Mouse (Mus musculus): ENCODE data around the gene Hexim2.

Hexim2 gene

GRCm38 (mm10) chr11:103142441-103143182 lies 10.4 kb downstream of the Hexim2 start:
- DNase-seq = peak; percentile 87

GRCm38 (mm10) chr11:103144309-103145285 lies 12.4 kb downstream of the Hexim2 start:
- DNase-seq = no peak

GRCm38 (mm10) chr11:103146386-103146785 lies 14.2 kb downstream of the Hexim2 start:
- DNase-seq = no peak

- no peak for DNase-seq
Measured at GRCm38 (mm10) chr11:103147766-103148165, 15.5 kb downstream of the Hexim2 start.

- no peak for DNase-seq
Measured at GRCm38 (mm10) chr11:103149771-103150170, 17.5 kb downstream of the Hexim2 start.

GRCm38 (mm10) chr11:103158621-103159478 lies 26.6 kb downstream of the Hexim2 start:
- DNase-seq = peak; percentile 96

- no peak for DNase-seq
Measured at GRCm38 (mm10) chr11:103160738-103161137, 28.5 kb downstream of the Hexim2 start.

- no peak for DNase-seq
Measured at GRCm38 (mm10) chr11:103161449-103161848, 29.2 kb downstream of the Hexim2 start.

- DNase-seq = no peak
Measured at GRCm38 (mm10) chr11:103162132-103162531, 29.9 kb downstream of the Hexim2 start.

- DNase-seq = no peak
Measured at GRCm38 (mm10) chr11:103164391-103164790, 32.2 kb downstream of the Hexim2 start.

GRCm38 (mm10) chr11:103168690-103169390 lies 36.6 kb downstream of the Hexim2 start:
- peak; percentile 77 for DNase-seq

GRCm38 (mm10) chr11:103169664-103170063 lies 37.4 kb downstream of the Hexim2 start:
- DNase-seq = no peak

GRCm38 (mm10) chr11:103170111-103170493 lies 37.9 kb downstream of the Hexim2 start:
- DNase-seq = no peak

- no peak for DNase-seq
Measured at GRCm38 (mm10) chr11:103170494-103171285, 38.5 kb downstream of the Hexim2 start, which contains the start of gene Fmnl1. Gene Fmnl1, plus strand, starts transcription at chr11:103171107.

GRCm38 (mm10) chr11:103171286-103171620 lies 39.0 kb downstream of the Hexim2 start:
- DNase-seq = no peak

GRCm38 (mm10) chr11:103171703-103172391 lies 39.6 kb downstream of the Hexim2 start:
- no peak for DNase-seq

- no peak for DNase-seq
Measured at GRCm38 (mm10) chr11:103172392-103173040, 40.3 kb downstream of the Hexim2 start.

- no peak for DNase-seq
Measured at GRCm38 (mm10) chr11:103173041-103173770, 41.0 kb downstream of the Hexim2 start.

GRCm38 (mm10) chr11:103173771-103174344 lies 41.6 kb downstream of the Hexim2 start:
- no peak for DNase-seq

Measured in cerebellum, adult 11 months (tissue).